Mouse (Mus musculus) small intestine, adult 2 months (tissue): ENCODE results near the gene Chchd3.

Experiments used
- CTCF ChIP-seq: fragments of 200-500 bp; IDR thresholded peaks from 2 replicates; pipeline ENCODE4 v1.5.1; 2012; ENCODE audit warnings: low read depth, mild to moderate bottlenecking, control low read depth, inconsistent platforms, low read length, moderate library complexity, mixed read lengths; ENCODE audit not compliant: insufficient replicate concordance, insufficient read length; ENCODE audit errors: extremely low read depth
- POLR2A ChIP-seq: fragments of 200-500 bp; IDR thresholded peaks from 2 replicates; pipeline ENCODE4 v1.6.1; 2012; ENCODE audit warnings: low read depth, mild to moderate bottlenecking, control low read depth, inconsistent platforms, low read length, moderate library complexity

GRCm38 (mm10) chr6:33055663-33056062 lies 4.4 kb downstream of the Chchd3 start:
- no peak for TF ChIP-seq POLR2A
- no peak for TF ChIP-seq CTCF
